Mouse (Mus musculus) heart, embryonic 13.5 days (tissue): ENCODE results near the gene Map4k1. TPM values are rescaled to one million over a fixed set of nuclear protein-coding genes. Genes with fewer than 3 reads are reported as not detected.

Experiments used
- ATAC-seq: fragments of 200-750 bp; cut with Nextera tagmentation; 2 replicates; pipeline ENCODE4 v1.8.0; 2017; ENCODE audit warnings: moderate TSS enrichment; ENCODE audit not compliant: insufficient number of reproducible peaks, low FRiP score, low TSS enrichment; ENCODE audit errors: extremely low read depth
- H3K27ac ChIP-seq: fragments of 300-500 bp; sonication (generic); replicated peaks from 2 replicates; pipeline ENCODE4 v1.5.1; 2015; ENCODE audit warnings: moderate library complexity, mild to moderate bottlenecking, inconsistent platforms
- H3K27me3 ChIP-seq: fragments of 300-500 bp; sonication (generic); replicated peaks from 2 replicates; pipeline ENCODE4 v1.6.1; 2015; ENCODE audit warnings: mild to moderate bottlenecking, inconsistent platforms
- H3K36me3 ChIP-seq: fragments of 300-500 bp; sonication (generic); 2 replicates; pipeline ENCODE4 v1.6.1; 2015; ENCODE audit warnings: mild to moderate bottlenecking, inconsistent platforms
- H3K4me1 ChIP-seq: fragments of 300-500 bp; sonication (generic); 2 replicates; pipeline ENCODE4 v1.6.1; 2015; ENCODE audit warnings: inconsistent platforms
- H3K4me2 ChIP-seq: fragments of 300-500 bp; sonication (generic); 2 replicates; pipeline ENCODE4 v1.6.1; 2015; ENCODE audit warnings: inconsistent platforms, mild to moderate bottlenecking, moderate library complexity
- H3K4me3 ChIP-seq: fragments of 300-500 bp; sonication (generic); 2 replicates; pipeline ENCODE4 v1.5.1; 2015; ENCODE audit warnings: moderate library complexity, mild to moderate bottlenecking, inconsistent platforms
- H3K9ac ChIP-seq: fragments of 300-500 bp; sonication (generic); 2 replicates; pipeline ENCODE4 v1.6.1; 2015; ENCODE audit warnings: inconsistent platforms, mild to moderate bottlenecking, moderate library complexity
- H3K9me3 ChIP-seq: fragments of 300-500 bp; sonication (generic); 2 replicates; pipeline ENCODE4 v1.6.1; 2016; ENCODE audit warnings: inconsistent platforms
- WGBS: fragments of 180-500 bp; shearing (Covaris S2); methylation state at CpG from one replicate; pipeline ENCODE4 v1.1.7; 2015; ENCODE audit warnings: mixed read lengths; 5-methylcytosine and 5-hydroxymethylcytosine counted together
- polyA plus RNA-seq: library from polyadenylated mRNA; unstranded; fragments of >200 nt; fragmentation: Nextera tagmentation; extraction: Ambion mirVana; gene quantifications from 2 replicates; pipeline ENCODE4 v1.2.1, GENCODE M21; 2015

Map4k1 gene
- polyA plus RNA-seq, 1 experiment from 2014 or later, result 5.3 TPM

GRCm38 (mm10) chr7:29026811-29027210, 45.0 kb downstream of the Map4k1 start:
- 71% methylated on average over 4 of the region's 4 CpGs for WGBS
- Histone ChIP-seq H3K27ac (no peak overlapping the region), H3K4me3 (no peak overlapping the region), H3K4me2 (no peak overlapping the region), H3K9me3 (no peaks in the 10 kb centered on the region), H3K36me3 (no peaks in the 10 kb centered on the region), H3K9ac (no peak overlapping the region), H3K4me1 (no peaks in the 10 kb centered on the region), H3K27me3 (peaks cover 9% of the 10 kb centered on the region)
- no peak for ATAC-seq

GRCm38 (mm10) chr7:29028761-29029160, 46.9 kb downstream of the Map4k1 start:
- Histone ChIP-seq H3K4me1 (no peaks in the 10 kb centered on the region), H3K9ac (no peak overlapping the region), H3K27ac (no peak overlapping the region), H3K36me3 (no peaks in the 10 kb centered on the region), H3K4me3 (no peak overlapping the region), H3K27me3 (no peaks in the 10 kb centered on the region), H3K9me3 (no peaks in the 10 kb centered on the region), H3K4me2 (no peak overlapping the region)
- WGBS, result 79% methylated on average over 6 of the region's 6 CpGs
- no peak for ATAC-seq

GRCm38 (mm10) chr7:29029690-29030656, 48.1 kb downstream of the Map4k1 start:
- no peaks in the 10 kb centered on the region for H3K36me3 ChIP-seq
- H3K4me2 ChIP-seq, result no peak overlapping the region
- H3K27ac ChIP-seq, result no peak overlapping the region
- no peak overlapping the region for H3K9ac ChIP-seq
- ATAC-seq, result no peak
- H3K4me3 ChIP-seq, result no peak overlapping the region
- no peaks in the 10 kb centered on the region for H3K9me3 ChIP-seq
- 77% methylated on average over 14 of the region's 14 CpGs for WGBS
- no peaks in the 10 kb centered on the region for H3K4me1 ChIP-seq
- H3K27me3 ChIP-seq, result no peaks in the 10 kb centered on the region

- WGBS, result 59% methylated on average over 10 of the region's 10 CpGs
- H3K4me2 ChIP-seq, result no peak overlapping the region
These were observed 49.8 kb downstream of the Map4k1 start for GRCm38 (mm10) chr7:29031641-29032040.

GRCm38 (mm10) chr7:29032685-29033084, 50.8 kb downstream of the Map4k1 start:
- 81% methylated on average over 5 of the region's 5 CpGs for WGBS
- Histone ChIP-seq H3K9ac (no peak overlapping the region), H3K36me3 (no peaks in the 10 kb centered on the region), H3K27me3 (no peaks in the 10 kb centered on the region), H3K27ac (no peak overlapping the region), H3K4me1 (no peaks in the 10 kb centered on the region), H3K9me3 (0 out of 2 replicates have a peak, but pooled peaks cover 3% of the 10 kb centered on the region), H3K4me3 (no peak overlapping the region), H3K4me2 (no peak overlapping the region)
- no peak for ATAC-seq

More at GRCm38 (mm10) chr7:29031641-29032040, 49.8 kb downstream of the Map4k1 start:
- no peak for ATAC-seq
- Histone ChIP-seq H3K9ac (no peak overlapping the region), H3K36me3 (no peaks in the 10 kb centered on the region), H3K27me3 (no peaks in the 10 kb centered on the region), H3K4me3 (no peak overlapping the region), H3K27ac (no peak overlapping the region), H3K4me1 (no peaks in the 10 kb centered on the region), H3K9me3 (0 out of 2 replicates have a peak, but pooled peaks cover 3% of the 10 kb centered on the region)

GRCm38 (mm10) chr7:29037261-29037660, 55.4 kb downstream of the Map4k1 start:
- no peak for ATAC-seq
- H3K9me3 ChIP-seq, result 0 out of 2 replicates have a peak, but pooled peaks cover 3% of the 10 kb centered on the region

GRCm38 (mm10) chr7:29039604-29039984, 57.7 kb downstream of the Map4k1 start:
- peak; percentile 41; the same call in 1 of the 2 replicates for ATAC-seq
- Histone ChIP-seq H3K4me1 (peaks cover 19% of the 10 kb centered on the region), H3K9ac (peak overlapping the region; percentile 79), H3K36me3 (no peaks in the 10 kb centered on the region), H3K27ac (no peak overlapping the region), H3K9me3 (0 out of 2 replicates have a peak, but pooled peaks cover 3% of the 10 kb centered on the region), H3K4me2 (peak overlapping the region; percentile 81), H3K27me3 (peaks cover 13% of the 10 kb centered on the region), H3K4me3 (peak overlapping the region; percentile 49)
- under 1% methylated on average over 11 of the region's 11 CpGs for WGBS

More at GRCm38 (mm10) chr7:29037261-29037660, 55.4 kb downstream of the Map4k1 start:
- WGBS, result 77% methylated on average over 6 of the region's 6 CpGs
- Histone ChIP-seq H3K27me3 (no peaks in the 10 kb centered on the region), H3K9ac (no peak overlapping the region), H3K27ac (no peak overlapping the region), H3K36me3 (no peaks in the 10 kb centered on the region), H3K4me1 (peaks cover 9% of the 10 kb centered on the region), H3K4me2 (no peak overlapping the region), H3K4me3 (no peak overlapping the region)

- H3K4me3 ChIP-seq, result peak overlapping the region; percentile 49
- H3K27ac ChIP-seq, result no peak overlapping the region
- peak overlapping the region; percentile 79 for H3K9ac ChIP-seq
- no peak for ATAC-seq
- H3K4me2 ChIP-seq, result peak overlapping the region; percentile 81
- H3K36me3 ChIP-seq, result no peaks in the 10 kb centered on the region
- H3K4me1 ChIP-seq, result peaks cover 21% of the 10 kb centered on the region
- H3K27me3 ChIP-seq, result peaks cover 18% of the 10 kb centered on the region
- 0 out of 2 replicates have a peak, but pooled peaks cover 3% of the 10 kb centered on the region for H3K9me3 ChIP-seq
- WGBS, result 2% methylated on average over 26 of the region's 26 CpGs
These were observed 58.3 kb downstream of the Map4k1 start for GRCm38 (mm10) chr7:29039985-29040661.

- H3K4me1 ChIP-seq, result peaks cover 21% of the 10 kb centered on the region
- no peak overlapping the region for H3K9ac ChIP-seq
- no peak overlapping the region for H3K4me2 ChIP-seq
- ATAC-seq, result no peak
- no peaks in the 10 kb centered on the region for H3K9me3 ChIP-seq
- no peaks in the 10 kb centered on the region for H3K36me3 ChIP-seq
- no peak overlapping the region for H3K27ac ChIP-seq
- peaks cover 28% of the 10 kb centered on the region for H3K27me3 ChIP-seq
- WGBS, result 68% methylated on average over 5 of the region's 5 CpGs
- H3K4me3 ChIP-seq, result no peak overlapping the region
These were observed 59.3 kb downstream of the Map4k1 start for GRCm38 (mm10) chr7:29041194-29041593.

- Histone ChIP-seq H3K27ac (0 out of 2 replicates have a peak overlapping the region, but pooled peaks have one; percentile 28), H3K9me3 (peaks cover 1% of the 10 kb centered on the region; the same call in 1 of the 2 replicates), H3K4me3 (no peak overlapping the region), H3K4me2 (peak overlapping the region; percentile 4), H3K4me1 (peaks cover 21% of the 10 kb centered on the region), H3K36me3 (no peaks in the 10 kb centered on the region), H3K27me3 (peaks cover 44% of the 10 kb centered on the region), H3K9ac (no peak overlapping the region)
- 66% methylated on average over 19 of the region's 19 CpGs for WGBS
- no peak for ATAC-seq
These were observed 61.3 kb downstream of the Map4k1 start for GRCm38 (mm10) chr7:29043016-29043673.

GRCm38 (mm10) chr7:29043674-29044057, 61.8 kb downstream of the Map4k1 start:
- H3K27me3 ChIP-seq, result peaks cover 48% of the 10 kb centered on the region
- 45% methylated on average over 11 of the region's 11 CpGs for WGBS
- H3K9me3 ChIP-seq, result peaks cover 7% of the 10 kb centered on the region; the same call in 1 of the 2 replicates
- no peak overlapping the region for H3K9ac ChIP-seq
- H3K36me3 ChIP-seq, result no peaks in the 10 kb centered on the region
- H3K4me2 ChIP-seq, result peak overlapping the region; percentile 4; the same call in 1 of the 2 replicates
- 0 out of 2 replicates have a peak overlapping the region, but pooled peaks have one; percentile 28 for H3K27ac ChIP-seq
- H3K4me1 ChIP-seq, result peaks cover 21% of the 10 kb centered on the region
- no peak overlapping the region for H3K4me3 ChIP-seq
- no peak for ATAC-seq
